Mouse (Mus musculus) hindbrain, postnatal 0 days (tissue): Measurements from ENCODE around the gene Rora. TPM values are rescaled to one million over a fixed set of nuclear protein-coding genes. Genes with fewer than 3 reads are reported as not detected.
A peak's percentile ranks its signal among the peaks of the same experiment; 100 is the strongest.

ENCODE experiments used
- ATAC-seq: fragments of 200-750 bp; cut with Nextera tagmentation; 2 replicates; pipeline ENCODE4 v1.8.0; 2017; ENCODE audit warnings: mild to moderate bottlenecking, moderate TSS enrichment, moderate library complexity
- DNase-seq: peaks from one replicate; pipeline ENCODE4 v3.0.0-alpha.2; 2015; ENCODE audit warnings: low spot score
- H3K27ac ChIP-seq: fragments of 300-500 bp; sonication (generic); 2 replicates; pipeline ENCODE4 v1.5.1; 2014; ENCODE audit warnings: mild to moderate bottlenecking
- H3K27me3 ChIP-seq: fragments of 300-500 bp; sonication (generic); 2 replicates; pipeline ENCODE4 v1.6.1; 2014; ENCODE audit warnings: low read length, mixed read lengths; ENCODE audit not compliant: insufficient read depth
- H3K36me3 ChIP-seq: fragments of 300-500 bp; sonication (generic); 2 replicates; pipeline ENCODE4 v1.6.1; 2014; ENCODE audit warnings: low read length, mixed read lengths; ENCODE audit not compliant: insufficient read depth
- H3K4me1 ChIP-seq: fragments of 300-500 bp; sonication (generic); 2 replicates; pipeline ENCODE4 v1.6.1; 2014; ENCODE audit warnings: antibody characterized with exemption, low read length, mixed read lengths; ENCODE audit not compliant: insufficient read depth
- H3K4me2 ChIP-seq: fragments of 300-500 bp; sonication (generic); 2 replicates; pipeline ENCODE4 v1.6.1; 2014; ENCODE audit warnings: low read depth, mild to moderate bottlenecking, low read length, moderate library complexity, mixed read lengths
- H3K4me3 ChIP-seq: fragments of 300-500 bp; sonication (generic); 2 replicates; pipeline ENCODE4 v1.5.1; 2014; ENCODE audit warnings: low read length
- H3K9ac ChIP-seq: fragments of 300-500 bp; sonication (generic); replicated peaks from 2 replicates; pipeline ENCODE4 v1.6.1; 2014; ENCODE audit warnings: mild to moderate bottlenecking, low read length, moderate library complexity, mixed read lengths
- H3K9me3 ChIP-seq: fragments of 300-500 bp; sonication (generic); 2 replicates; pipeline ENCODE4 v1.6.1; 2016; ENCODE audit warnings: low read length, mixed read lengths
- CTCF ChIP-seq: IDR thresholded peaks from 2 replicates; pipeline ENCODE4 v1.5.1; 2016; ENCODE audit warnings: antibody characterized with exemption, control low read depth, low read depth
- WGBS: fragments of 180-500 bp; shearing (Covaris S2); extraction: QIAGEN DNeasy Blood & Tissue Kit; methylation state at CpG from one replicate; pipeline ENCODE4 v1.1.7; 2014; 5-methylcytosine and 5-hydroxymethylcytosine counted together
- polyA plus RNA-seq: library from polyadenylated mRNA; unstranded; fragments of >200 nt; fragmentation: Nextera tagmentation; extraction: Ambion mirVana; gene quantifications from 2 replicates; pipeline ENCODE4 v1.2.1, GENCODE M21; 2015
- total RNA-seq: library from RNA; depleted of rRNA; stranded (reverse); fragments of >200 nt; gene quantifications from 2 replicates; pipeline ENCODE4 v1.2.3, GENCODE M21; 2014

Gene Rora
- total and polyA plus RNA-seq, 2 experiments from 2014 or later: 27.5 to 59.4 TPM

GRCm38 (mm10) chr9:68883687-68884086, 230.1 kb downstream of the Rora start:
- H3K9ac ChIP-seq: no peak overlapping the region
- peaks cover 10% of the 10 kb centered on the region for H3K4me1 ChIP-seq
- DNase-seq: no peak
- no peak overlapping the region for H3K27ac ChIP-seq
- H3K4me3 ChIP-seq: no peak overlapping the region
- ATAC-seq: no peak
- H3K36me3 ChIP-seq: no peaks in the 10 kb centered on the region
- 93% methylated on average over 8 of the region's 8 CpGs for WGBS
- H3K4me2 ChIP-seq: no peak overlapping the region
- H3K9me3 ChIP-seq: no peaks in the 10 kb centered on the region
- H3K27me3 ChIP-seq: no peaks in the 10 kb centered on the region
- TF ChIP-seq CTCF: no peak

DNA sequence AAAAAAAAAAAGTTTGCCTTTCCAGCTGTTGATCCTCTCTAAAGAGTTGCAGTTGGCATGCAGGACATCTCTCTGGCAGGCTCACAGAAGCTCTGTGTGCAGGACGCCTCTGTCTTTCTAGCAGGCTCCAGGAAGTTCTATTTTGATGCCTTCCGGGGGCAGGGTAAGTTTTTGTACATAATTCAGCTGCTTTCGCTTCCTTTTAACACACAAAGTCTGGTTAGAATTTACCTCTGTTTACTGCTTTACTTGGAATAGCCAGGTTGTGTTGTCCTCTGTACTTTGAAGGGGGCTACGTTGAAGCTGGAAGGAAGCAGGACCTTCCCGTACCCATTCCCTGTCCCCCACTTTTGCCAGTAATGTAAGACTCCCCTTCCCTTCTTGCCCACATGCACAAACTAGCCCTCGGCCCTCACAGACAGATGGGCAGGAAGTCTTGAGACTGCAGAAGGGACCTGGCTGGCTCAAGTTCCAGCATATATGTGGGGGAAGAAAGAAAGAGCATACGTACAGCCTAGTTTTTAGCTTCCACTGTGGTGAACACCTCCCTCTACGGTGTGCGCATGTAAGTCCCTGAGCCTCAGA, 231.0 kb downstream of the Rora start:
- Histone ChIP-seq H3K9me3 (no peaks in the 10 kb centered on the region), H3K9ac (no peak overlapping the region), H3K4me2 (no peak overlapping the region; the same call in 1 of the 2 replicates), H3K36me3 (no peaks in the 10 kb centered on the region), H3K4me3 (no peak overlapping the region), H3K27me3 (no peaks in the 10 kb centered on the region), H3K4me1 (peaks cover 15% of the 10 kb centered on the region), H3K27ac (no peak overlapping the region)
- no peak for ATAC-seq
- no peak for TF ChIP-seq CTCF
- DNase-seq: no peak
- 75% methylated on average over 9 of the region's 9 CpGs for WGBS

GRCm38 (mm10) chr9:68888670-68889069, 235.1 kb downstream of the Rora start:
- no peak for TF ChIP-seq CTCF
- no peak overlapping the region for H3K4me3 ChIP-seq
- peak; percentile 74 for ATAC-seq
- no peaks in the 10 kb centered on the region for H3K36me3 ChIP-seq
- peaks cover 11% of the 10 kb centered on the region for H3K4me1 ChIP-seq
- WGBS: 24% methylated on average over 8 of the region's 8 CpGs
- peak overlapping the region; percentile 43; the same call in 1 of the 2 replicates for H3K4me2 ChIP-seq
- H3K9ac ChIP-seq: no peak overlapping the region
- DNase-seq: peak; percentile 85
- H3K27ac ChIP-seq: 0 out of 2 replicates have a peak overlapping the region, but pooled peaks have one; percentile 12
- H3K27me3 ChIP-seq: no peaks in the 10 kb centered on the region
- no peaks in the 10 kb centered on the region for H3K9me3 ChIP-seq

- Histone ChIP-seq H3K4me2 (no peak overlapping the region), H3K4me3 (no peak overlapping the region), H3K4me1 (peaks cover 11% of the 10 kb centered on the region), H3K9ac (no peak overlapping the region), H3K27me3 (no peaks in the 10 kb centered on the region), H3K9me3 (no peaks in the 10 kb centered on the region), H3K36me3 (no peaks in the 10 kb centered on the region), H3K27ac (no peak overlapping the region)
- 84% methylated on average over 11 of the region's 11 CpGs for WGBS
- TF ChIP-seq CTCF: no peak
- ATAC-seq (no peak), DNase-seq (no peak)
These were observed 237.8 kb downstream of the Rora start for GRCm38 (mm10) chr9:68891431-68891830.

DNA sequence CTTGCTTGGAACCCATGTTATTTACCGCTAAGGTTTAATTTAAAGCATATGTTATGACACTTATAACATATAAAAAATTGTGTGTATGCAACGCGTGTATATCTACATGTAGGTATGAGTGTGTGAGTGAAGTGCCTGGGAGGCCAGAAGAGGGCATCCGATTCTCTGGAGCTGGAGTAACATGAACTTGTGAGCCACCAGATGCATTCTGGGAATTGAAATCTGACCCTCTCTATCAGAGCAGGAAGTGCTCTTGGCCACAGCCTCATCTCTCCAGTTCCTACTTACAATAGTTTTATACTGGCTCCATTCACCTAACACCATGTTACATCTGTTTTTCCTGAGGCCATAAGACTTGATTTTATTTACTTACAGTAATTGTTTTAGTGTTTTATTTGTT, 238.8 kb downstream of the Rora start:
- TF ChIP-seq CTCF: no peak
- Histone ChIP-seq H3K9me3 (no peaks in the 10 kb centered on the region), H3K4me2 (no peak overlapping the region), H3K36me3 (no peaks in the 10 kb centered on the region), H3K27me3 (no peaks in the 10 kb centered on the region), H3K4me3 (no peak overlapping the region), H3K9ac (no peak overlapping the region), H3K4me1 (peaks cover 11% of the 10 kb centered on the region), H3K27ac (no peak overlapping the region)
- DNase-seq (no peak), ATAC-seq (no peak)
- 97% methylated on average over 4 of the region's 4 CpGs for WGBS

DNA sequence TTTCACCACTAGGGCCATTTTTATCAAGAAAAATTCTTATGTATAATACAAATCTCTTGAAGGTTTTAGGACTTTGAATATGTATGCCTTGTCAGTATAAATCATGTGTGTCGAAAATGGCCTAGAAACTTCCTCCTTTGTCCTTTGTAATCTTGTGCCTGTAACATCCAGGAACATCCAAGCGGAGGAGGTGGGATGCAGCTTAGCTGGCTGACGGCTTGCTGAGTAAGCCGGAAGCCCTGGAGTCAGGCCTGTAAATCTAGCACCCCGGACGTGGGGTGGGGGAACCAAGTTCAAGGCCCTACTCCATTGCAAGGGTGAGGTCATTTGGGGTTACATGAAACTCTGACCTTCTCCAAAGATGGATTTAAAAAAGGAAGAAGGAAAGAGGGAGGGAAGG, 239.3 kb downstream of the Rora start:
- H3K4me2 ChIP-seq: no peak overlapping the region
- H3K4me3 ChIP-seq: no peak overlapping the region
- 87% methylated on average over 6 of the region's 6 CpGs for WGBS

GRCm38 (mm10) chr9:68898286-68898685, 244.7 kb downstream of the Rora start:
- Histone ChIP-seq H3K27ac (no peak overlapping the region), H3K27me3 (no peaks in the 10 kb centered on the region), H3K4me1 (no peaks in the 10 kb centered on the region), H3K4me2 (no peak overlapping the region), H3K9ac (no peak overlapping the region), H3K4me3 (no peak overlapping the region), H3K9me3 (no peaks in the 10 kb centered on the region), H3K36me3 (no peaks in the 10 kb centered on the region)
- DNase-seq (no peak), ATAC-seq (no peak)
- no peak for TF ChIP-seq CTCF
- 69% methylated on average over 6 of the region's 6 CpGs for WGBS

More for the DNA sequence above, 239.3 kb downstream of the Rora start:
- Histone ChIP-seq H3K9ac (no peak overlapping the region), H3K36me3 (no peaks in the 10 kb centered on the region), H3K9me3 (no peaks in the 10 kb centered on the region), H3K27me3 (no peaks in the 10 kb centered on the region), H3K4me1 (peaks cover 11% of the 10 kb centered on the region), H3K27ac (no peak overlapping the region)
- DNase-seq (no peak), ATAC-seq (no peak)
- TF ChIP-seq CTCF: no peak
